Mouse (Mus musculus) brain, adult 2 months (tissue): Measurements from ENCODE around the gene Scap.
"Not testable (repeated sequence)": the region's sequence is repeated elsewhere in the genome, so short reads cannot be mapped to it uniquely, and the experiment has no call there.

ENCODE experiments used
- DNase-seq: peaks from one replicate; pipeline ENCODE4 v3.0.0; 2011; ENCODE audit warnings: low read depth, low spot score

Scap gene

GRCm38 (mm10) chr9:110330913-110331312, 2.2 kb upstream of the Scap start:
- DNase-seq, result not testable (repeated sequence)

GRCm38 (mm10) chr9:110333896-110334259, 790 bp downstream of the Scap start:
- DNase-seq, result no peak

- DNase-seq, result no peak
Observed at GRCm38 (mm10) chr9:110334849-110335248, 1.8 kb downstream of the Scap start.

GRCm38 (mm10) chr9:110340037-110340750, 7.1 kb downstream of the Scap start:
- no peak for DNase-seq

- peak; percentile 52 for DNase-seq
Observed at GRCm38 (mm10) chr9:110342008-110342407, 8.9 kb downstream of the Scap start.

GRCm38 (mm10) chr9:110343805-110344204, 10.7 kb downstream of the Scap start:
- DNase-seq, result no peak

- no peak for DNase-seq
Observed at GRCm38 (mm10) chr9:110345057-110345739, 12.1 kb downstream of the Scap start.

- DNase-seq, result no peak
Observed at GRCm38 (mm10) chr9:110348899-110349298, 15.8 kb downstream of the Scap start.

DNA sequence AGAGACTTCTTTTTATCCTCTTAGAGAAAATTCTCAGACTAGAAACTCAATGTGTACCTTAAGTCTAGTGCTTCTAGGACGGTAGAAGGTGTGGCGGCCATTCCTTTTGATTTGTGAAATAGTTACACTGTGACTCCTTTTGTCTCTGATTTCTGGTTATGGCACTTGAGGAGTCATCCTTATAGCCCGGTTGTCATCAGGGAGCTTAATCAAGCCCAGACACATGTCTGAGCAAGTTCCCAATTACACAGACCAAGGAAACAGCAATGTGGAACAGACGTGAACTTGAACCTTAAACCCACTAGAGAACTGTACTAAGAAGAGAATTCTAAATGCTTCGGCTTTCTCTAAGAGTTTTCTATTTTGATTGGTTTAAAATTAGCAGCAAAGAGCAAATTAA, 17.1 kb downstream of the Scap start:
- no peak for DNase-seq

DNA sequence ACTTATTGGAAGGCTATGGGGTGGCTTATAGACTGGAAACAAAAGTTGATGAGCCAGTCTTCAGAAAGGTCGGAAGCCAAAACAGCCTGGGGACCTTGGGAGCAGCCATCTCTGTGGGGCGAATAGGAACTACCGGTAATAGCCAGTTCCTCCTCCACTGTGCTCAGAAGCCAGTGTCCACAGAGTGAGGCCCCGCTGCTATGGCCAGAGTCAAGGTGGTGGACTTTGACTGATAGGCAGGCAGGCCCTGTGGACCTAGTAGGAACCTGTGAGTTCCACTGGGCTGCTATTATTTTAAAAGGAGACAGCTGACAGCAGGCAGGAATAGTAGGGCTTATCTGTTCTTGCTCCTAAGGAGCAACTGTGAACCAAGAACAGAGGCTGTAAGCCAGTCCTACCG, 17.5 kb downstream of the Scap start:
- DNase-seq, result no peak

GRCm38 (mm10) chr9:110351350-110351749, 18.3 kb downstream of the Scap start:
- no peak for DNase-seq

- no peak for DNase-seq
Observed at GRCm38 (mm10) chr9:110351932-110352632, 19.0 kb downstream of the Scap start.

DNA sequence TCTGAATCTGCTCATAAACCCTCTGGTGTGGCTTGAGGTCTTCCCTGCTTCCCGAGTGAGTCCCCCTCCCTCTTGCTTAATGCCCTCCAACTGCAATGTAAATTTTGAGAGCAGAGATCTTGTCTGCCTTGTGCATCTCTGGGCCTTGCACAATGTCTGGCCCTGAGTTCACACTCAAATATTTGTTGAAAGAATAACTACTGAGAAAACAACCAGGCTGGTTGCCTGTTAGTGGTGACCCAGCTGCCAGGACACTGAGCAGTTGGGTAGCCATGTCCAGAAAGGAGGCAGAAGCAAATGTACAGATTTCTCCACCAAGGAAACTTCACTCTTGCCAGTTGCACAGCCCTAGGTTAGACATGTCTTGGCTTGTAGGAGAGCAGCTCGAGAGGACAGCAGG, 25.3 kb downstream of the Scap start:
- DNase-seq, result no peak

DNA sequence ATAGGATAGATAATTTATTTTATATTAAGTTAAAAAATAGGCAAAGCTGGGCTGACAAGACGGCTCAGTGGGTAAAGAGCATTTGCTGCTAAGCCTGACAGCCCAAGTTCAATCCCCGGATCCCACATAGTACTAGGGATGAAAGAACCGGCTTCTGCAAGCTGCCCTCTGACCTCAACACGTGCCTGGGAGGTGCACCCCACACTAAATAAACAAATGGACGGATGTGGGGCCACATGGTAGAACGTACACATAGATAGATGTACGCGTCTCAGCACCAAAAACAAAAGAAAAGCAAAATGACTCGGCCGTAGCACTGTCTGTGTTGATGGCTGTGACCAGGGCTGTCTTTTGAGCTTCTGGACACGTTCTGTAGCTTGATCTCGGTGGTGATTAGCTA, 28.2 kb downstream of the Scap start:
- DNase-seq, result no peak

GRCm38 (mm10) chr9:110362337-110362736, 29.2 kb downstream of the Scap start:
- no peak for DNase-seq

DNA sequence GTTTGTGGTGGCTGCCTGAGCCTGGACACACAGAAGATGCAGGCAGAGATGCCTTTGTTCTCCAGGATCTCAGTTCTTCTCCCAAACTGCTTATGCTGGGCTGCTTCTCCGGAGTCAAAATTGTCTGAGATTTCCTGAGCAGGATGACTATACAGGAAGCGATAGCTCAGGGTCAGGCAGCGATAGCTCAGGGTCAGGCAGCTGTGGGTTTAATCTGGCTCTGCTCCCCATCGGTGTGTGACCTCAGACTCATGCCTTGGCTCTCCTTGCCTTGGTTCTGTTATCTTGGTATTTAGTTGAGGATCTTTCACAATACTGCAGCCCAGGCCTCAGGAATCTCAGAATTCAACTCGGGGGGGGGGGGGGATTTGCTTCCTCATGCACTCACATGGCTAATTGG, 33.7 kb downstream of the Scap start:
- DNase-seq, result no peak

- DNase-seq, result no peak
Observed at GRCm38 (mm10) chr9:110369860-110370259, 36.8 kb downstream of the Scap start.

DNA sequence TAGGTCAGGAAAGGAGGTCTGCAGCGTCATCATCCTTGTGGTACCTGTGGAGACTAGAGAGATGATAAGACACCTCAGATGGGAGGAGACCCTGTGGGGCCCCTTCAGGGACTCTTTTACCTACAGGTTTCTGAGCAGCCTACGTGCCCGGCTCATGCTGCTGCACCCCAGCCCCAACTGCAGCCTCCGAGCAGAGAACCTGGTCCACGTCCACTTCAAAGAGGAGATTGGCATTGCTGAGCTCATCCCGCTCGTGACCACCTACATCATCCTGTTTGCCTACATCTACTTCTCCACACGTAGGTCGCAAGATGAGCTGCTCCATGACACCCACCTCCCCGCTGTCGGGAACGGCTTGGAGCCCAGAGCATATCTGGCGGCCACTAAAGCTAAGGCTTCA, 40.8 kb downstream of the Scap start:
- DNase-seq, result no peak

- no peak for DNase-seq
Observed at GRCm38 (mm10) chr9:110375668-110376067, 42.6 kb downstream of the Scap start.

DNA sequence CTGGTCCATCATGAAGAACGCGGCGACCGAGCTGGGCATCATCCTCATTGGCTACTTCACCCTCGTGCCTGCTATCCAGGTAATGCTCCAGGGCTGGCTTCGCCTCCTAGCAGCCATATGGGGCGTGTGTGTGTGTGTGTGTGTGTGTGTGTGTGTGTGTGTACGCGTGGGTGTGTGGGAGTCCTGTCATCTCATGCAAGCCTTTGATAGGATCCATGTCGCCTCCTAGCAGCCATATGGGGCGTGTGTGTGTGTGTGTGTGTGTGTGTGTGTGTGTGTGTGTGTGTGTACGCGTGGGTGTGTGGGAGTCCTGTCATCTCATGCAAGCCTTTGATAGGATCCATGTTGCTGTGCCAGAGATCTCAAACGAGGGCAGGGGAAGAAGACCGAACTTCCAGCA, 44.6 kb downstream of the Scap start:
- not testable (repeated sequence) for DNase-seq

DNA sequence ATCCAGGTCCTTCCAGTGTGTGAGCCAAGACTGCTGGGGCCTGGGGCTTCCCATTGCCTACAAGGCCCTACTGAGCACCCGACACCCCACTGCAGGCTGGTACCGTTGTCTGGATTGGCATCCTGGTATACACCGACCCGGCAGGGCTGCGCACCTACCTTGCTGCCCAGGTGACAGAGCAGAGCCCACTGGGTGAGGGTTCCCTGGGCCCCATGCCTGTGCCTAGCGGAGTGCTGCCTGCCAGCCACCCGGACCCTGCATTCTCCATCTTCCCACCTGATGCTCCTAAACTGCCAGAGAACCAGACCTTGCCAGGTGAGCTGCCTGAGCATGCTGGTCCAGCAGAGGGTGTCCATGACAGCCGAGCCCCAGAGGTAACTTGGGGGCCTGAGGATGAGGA, 46.3 kb downstream of the Scap start:
- no peak for DNase-seq

- DNase-seq, result no peak
Observed at GRCm38 (mm10) chr9:110380662-110381061, 47.6 kb downstream of the Scap start.

DNA sequence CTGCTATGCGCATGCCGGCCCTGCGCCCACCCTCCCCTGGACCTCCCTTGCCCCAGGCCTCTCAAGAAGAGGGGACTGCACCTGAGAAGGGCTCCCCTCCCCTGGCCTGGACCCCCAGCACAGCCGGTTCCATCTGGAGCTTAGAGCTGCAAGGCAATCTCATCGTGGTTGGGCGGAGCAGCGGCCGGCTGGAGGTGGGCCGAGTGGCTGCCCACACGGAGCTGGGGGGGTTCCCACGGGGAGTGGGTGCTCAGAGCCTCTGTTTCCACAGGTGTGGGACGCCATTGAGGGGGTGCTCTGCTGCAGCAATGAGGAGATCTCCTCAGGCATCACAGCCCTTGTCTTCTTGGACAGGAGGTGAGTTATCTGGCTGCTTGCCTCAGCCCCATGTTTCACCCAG, 48.2 kb downstream of the Scap start:
- DNase-seq, result no peak
